In genomic region chr10:61382281-61382731, GRCm38 (mm10) we compare ENCODE assay signal across 8 mouse cellular contexts. TPM values are rescaled to one million over a fixed set of nuclear protein-coding genes. Genes with fewer than 3 reads are reported as not detected.
DNase-seq lines count a peak whose midpoint lies in the region; ATAC-seq and TF ChIP-seq lines count a peak whose summit lies in the region.

No protein-coding gene starts in this region.

- peak; percentile 13 for DNase-seq in forebrain, embryonic 14.5 days (ENCODE audit: low spot score)
- no peak for DNase-seq in frontal cortex, postnatal 10 days (ENCODE audit: low spot score in 2 of 2)
- DNase-seq in ovary, postnatal 36 days (ENCODE audit: low spot score): no peak

- H3K27me3 ChIP-seq in erythroblast, embryonic 14.5 days (ENCODE audit: control insufficient read depth): peaks cover 60% of the 10 kb centered on the region
- H3K27me3 ChIP-seq in ES-Bruce4 (ENCODE audit: control insufficient read depth, insufficient read depth, low read length, poor library complexity, severe bottlenecking): no peaks in the 10 kb centered on the region
- no peaks in the 10 kb centered on the region for H3K27me3 ChIP-seq in forebrain, embryonic 14.5 days (replicated peaks; ENCODE audit: control insufficient read depth, insufficient read depth, low read length)
- H3K27me3 ChIP-seq in limb, embryonic 15.5 days: no peaks in the 10 kb centered on the region
- no peaks in the 10 kb centered on the region for H3K27me3 ChIP-seq in neural tube, embryonic 15.5 days (replicated peaks)

- peak overlapping the region; percentile 68 for H3K27ac ChIP-seq in ES-Bruce4 (ENCODE audit: insufficient read depth, low read length)
- H3K27ac ChIP-seq in forebrain, embryonic 14.5 days (ENCODE audit: low read depth, low read length): peak overlapping the region; percentile 9; the same call in 1 of the 2 replicates
- 0 out of 2 replicates have a peak overlapping the region, but pooled peaks have one; percentile 64 for H3K27ac ChIP-seq in limb, embryonic 15.5 days
- peak overlapping the region; percentile 79 for H3K27ac ChIP-seq in neural tube, embryonic 15.5 days (replicated peaks)

- TF ChIP-seq CTCF in ES-Bruce4 (IDR thresholded peaks at IDR 0.05; ENCODE audit: low read depth, low read length): no peak

- H3K4me3 ChIP-seq in erythroblast, embryonic 14.5 days (replicated peaks): peak overlapping the region; percentile 59
- peak overlapping the region; percentile 76 for H3K4me3 ChIP-seq in ES-Bruce4 (ENCODE audit: low read depth, low read length)
- H3K4me3 ChIP-seq in forebrain, embryonic 14.5 days (ENCODE audit: low read depth, low read length): peak overlapping the region; percentile 60
- peak overlapping the region; percentile 71 for H3K4me3 ChIP-seq in limb, embryonic 15.5 days
- H3K4me3 ChIP-seq in neural tube, embryonic 15.5 days (replicated peaks): peak overlapping the region; percentile 65

- no peaks in the 10 kb centered on the region; the same call in 1 of the 2 replicates for H3K9me3 ChIP-seq in erythroblast, embryonic 14.5 days (ENCODE audit: control insufficient read depth, low read length)
- H3K9me3 ChIP-seq in ES-Bruce4 (replicated peaks; ENCODE audit: control insufficient read depth, insufficient read depth, low read length, poor library complexity, severe bottlenecking): no peaks in the 10 kb centered on the region
- no peaks in the 10 kb centered on the region for H3K9me3 ChIP-seq in forebrain, embryonic 14.5 days (replicated peaks; ENCODE audit: control insufficient read depth, low read length)
- no peaks in the 10 kb centered on the region for H3K9me3 ChIP-seq in limb, embryonic 15.5 days
- H3K9me3 ChIP-seq in neural tube, embryonic 15.5 days (replicated peaks): no peaks in the 10 kb centered on the region

- under 1% methylated on average over 8 of the region's 8 CpGs for WGBS in forebrain, embryonic 14.5 days
- WGBS in limb, embryonic 15.5 days: 7% methylated on average over 8 of the region's 8 CpGs
- under 1% methylated on average over 8 of the region's 8 CpGs for WGBS in neural tube, embryonic 15.5 days

- no peaks in the 10 kb centered on the region for H3K36me3 ChIP-seq in erythroblast, embryonic 14.5 days (ENCODE audit: control insufficient read depth)
- no peaks in the 10 kb centered on the region for H3K36me3 ChIP-seq in ES-Bruce4 (ENCODE audit: control insufficient read depth, insufficient read depth, low read length, poor library complexity, severe bottlenecking)
- H3K36me3 ChIP-seq in forebrain, embryonic 14.5 days (ENCODE audit: control insufficient read depth, insufficient read depth, low read length): no peaks in the 10 kb centered on the region
- H3K36me3 ChIP-seq in limb, embryonic 15.5 days: no peaks in the 10 kb centered on the region
- no peaks in the 10 kb centered on the region for H3K36me3 ChIP-seq in neural tube, embryonic 15.5 days

- H3K4me2 ChIP-seq in forebrain, embryonic 14.5 days (ENCODE audit: low read length): peak overlapping the region; percentile 86
- H3K4me2 ChIP-seq in limb, embryonic 15.5 days: peak overlapping the region; percentile 89
- peak overlapping the region; percentile 81 for H3K4me2 ChIP-seq in neural tube, embryonic 15.5 days

- peak; percentile 87 for TF ChIP-seq EP300 in ES-Bruce4 (IDR thresholded peaks at IDR 0.05; ENCODE audit: insufficient read depth, low read depth, low read length)

- H3K9ac ChIP-seq in ES-Bruce4 (ENCODE audit: low read depth, poor library complexity, severe bottlenecking): peak overlapping the region; percentile 72
- H3K9ac ChIP-seq in forebrain, embryonic 14.5 days (ENCODE audit: low read length): peak overlapping the region; percentile 77
- H3K9ac ChIP-seq in limb, embryonic 15.5 days: peak overlapping the region; percentile 65
- H3K9ac ChIP-seq in neural tube, embryonic 15.5 days (replicated peaks): peak overlapping the region; percentile 74

- peak; percentile 82 for TF ChIP-seq POLR2A in ES-Bruce4 (IDR thresholded peaks at IDR 0.05; ENCODE audit: insufficient read depth, low read length)

- no peak for ATAC-seq in erythroblast, adult 5-6 weeks (replicated peaks; ENCODE audit: low FRiP score, poor library complexity, severe bottlenecking)
- ATAC-seq in forebrain, embryonic 14.5 days: 0 out of 2 replicates have a peak, but pooled peaks have one; percentile 6
- ATAC-seq in limb, embryonic 15.5 days (ENCODE audit: insufficient number of reproducible peaks, low FRiP score, low TSS enrichment, low read depth): no peak
- no peak for ATAC-seq in neural tube, embryonic 15.5 days (ENCODE audit: low FRiP score)

- H3K4me1 ChIP-seq in erythroblast, embryonic 14.5 days (ENCODE audit: control insufficient read depth): peaks cover 14% of the 10 kb centered on the region
- H3K4me1 ChIP-seq in ES-Bruce4 (ENCODE audit: control insufficient read depth, insufficient read depth, low read length): peaks cover 14% of the 10 kb centered on the region
- H3K4me1 ChIP-seq in forebrain, embryonic 14.5 days (ENCODE audit: control insufficient read depth, insufficient read depth, low read length): peaks cover 14% of the 10 kb centered on the region
- H3K4me1 ChIP-seq in limb, embryonic 15.5 days: peaks cover 50% of the 10 kb centered on the region
- peaks cover 64% of the 10 kb centered on the region for H3K4me1 ChIP-seq in neural tube, embryonic 15.5 days

RNA-seq across cellular contexts. Expression of gene Pald1, which starts 1.0 kb away (rescaled TPM):
- 0.04 and 0.06 TPM in 2 replicates for polyA plus RNA-seq in erythroblast, embryonic 14.5 days (2012)
- not detected in 2 replicates for total RNA-seq in erythroblast, adult 5-6 weeks (2015; ENCODE audit: low replicate concordance)
- not detected in 2 replicates for total RNA-seq in erythroblast, adult 5-6 weeks (2017; ENCODE audit: low replicate concordance)
- 35.8 and 36.0 TPM in 2 replicates for polyA plus RNA-seq in ES-Bruce4 (2011; ENCODE audit: insufficient read depth, insufficient read length, low read depth, missing spikeins)
- 10.0 and 15.6 TPM in 2 replicates for polyA plus RNA-seq in forebrain, embryonic 14.5 days (2014; fragmentation: Nextera tagmentation; extraction: Ambion mirVana)
- 22.8 and 23.8 TPM in 2 replicates for polyA plus RNA-seq in limb, embryonic 15.5 days (2015; fragmentation: Nextera tagmentation; extraction: Ambion mirVana)
- polyA plus RNA-seq in neural tube, embryonic 15.5 days (2015; fragmentation: Nextera tagmentation; extraction: Ambion mirVana): 24.9 and 27.8 TPM in 2 replicates

RNA-seq across cellular contexts. Expression of gene Nodal, which starts 35.5 kb away (rescaled TPM):
- 0.03 TPM in 1 of 2 replicates, not detected in the other for polyA plus RNA-seq in erythroblast, embryonic 14.5 days (2012)
- not detected in 2 replicates for total RNA-seq in erythroblast, adult 5-6 weeks (2015; ENCODE audit: low replicate concordance)
- not detected in 2 replicates for total RNA-seq in erythroblast, adult 5-6 weeks (2017; ENCODE audit: low replicate concordance)
- polyA plus RNA-seq in ES-Bruce4 (2011; ENCODE audit: insufficient read depth, insufficient read length, low read depth, missing spikeins): 52.2 and 53.5 TPM in 2 replicates
- polyA plus RNA-seq in forebrain, embryonic 14.5 days (2014; fragmentation: Nextera tagmentation; extraction: Ambion mirVana): 0.14 TPM in 1 of 2 replicates, not detected in the other
- polyA plus RNA-seq in limb, embryonic 15.5 days (2015; fragmentation: Nextera tagmentation; extraction: Ambion mirVana): 0.13 and 0.24 TPM in 2 replicates
- 0.14 and 0.23 TPM in 2 replicates for polyA plus RNA-seq in neural tube, embryonic 15.5 days (2015; fragmentation: Nextera tagmentation; extraction: Ambion mirVana)

Comparison
In these comparisons a context has a peak if more than half of its experiments do, and no peak if none do; other contexts are left out.
1. H3K27ac ChIP-seq: peak in every context shown above with its lines; median percentile 79 in neural tube, embryonic 15.5 days; 68 in ES-Bruce4; 64 in limb, embryonic 15.5 days; 9 in forebrain, embryonic 14.5 days.
2. RNA of gene Pald1, which starts 1.0 kb away (polyA plus RNA-seq): 35.8 to 36.0 TPM in ES-Bruce4, 24.9 to 27.8 TPM in neural tube, embryonic 15.5 days, 22.8 to 23.8 TPM in limb, embryonic 15.5 days and 10.0 to 15.6 TPM in forebrain, embryonic 14.5 days; 0.04 to 0.06 TPM in erythroblast, embryonic 14.5 days; every median in the first group is over 10 times any median in the second.
3. RNA of gene Nodal, which starts 35.5 kb away (polyA plus RNA-seq): 52.2 to 53.5 TPM in ES-Bruce4; 0.14 to 0.23 TPM in neural tube, embryonic 15.5 days, 0.13 to 0.24 TPM in limb, embryonic 15.5 days, 0.14 TPM in forebrain, embryonic 14.5 days and 0.03 TPM in erythroblast, embryonic 14.5 days; every median in the first group is over 10 times any median in the second.
4. Peak in every context shown above with its lines, with median percentiles within 50 percentile points of each other: H3K4me3 ChIP-seq, H3K9ac ChIP-seq and H3K4me2 ChIP-seq.